8 mouse cellular contexts compared by ENCODE assay signal in the genomic region with DNA sequence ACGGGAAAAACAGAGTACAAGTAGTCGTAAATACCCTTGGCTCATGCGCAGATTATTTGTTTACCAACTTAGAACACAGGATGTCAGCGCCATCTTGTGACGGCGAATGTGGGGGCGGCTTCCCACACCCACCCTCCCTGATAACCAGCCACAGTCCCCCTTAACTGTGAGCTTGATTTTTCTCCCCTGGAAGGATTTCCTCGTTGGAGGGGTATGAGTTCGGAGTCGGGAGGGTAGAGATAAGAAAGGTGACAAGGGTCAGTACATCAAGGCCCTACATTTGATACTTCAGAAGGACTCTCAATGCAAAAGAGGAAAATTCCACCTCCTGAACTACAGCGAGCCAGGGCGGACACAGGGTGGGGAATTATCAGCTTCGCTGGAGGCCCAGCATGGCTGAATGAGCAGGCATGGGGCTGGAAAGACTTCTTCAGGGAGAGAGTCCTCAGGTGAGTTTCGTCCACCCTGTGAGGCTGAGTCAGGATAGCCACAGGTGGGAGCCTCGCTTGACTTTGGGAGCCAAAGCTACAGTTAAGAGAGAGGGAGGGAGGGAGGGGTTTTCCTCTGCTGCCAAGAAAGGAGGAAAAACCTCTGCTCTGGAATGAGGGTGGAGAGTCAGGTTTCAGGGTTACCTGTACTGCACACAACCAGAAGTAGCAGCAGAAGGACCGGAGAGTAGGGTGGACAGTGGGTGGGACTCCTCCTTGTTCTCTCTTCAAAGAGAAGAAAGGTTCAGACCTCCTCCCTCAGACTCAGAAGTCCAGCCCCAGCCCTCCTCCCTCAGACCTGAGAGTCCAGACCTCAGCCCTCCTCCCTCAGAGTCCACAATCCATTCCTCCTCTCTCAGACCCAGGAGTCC. TPM values are rescaled to one million over a fixed set of nuclear protein-coding genes. Genes with fewer than 3 reads are reported as not detected.
DNase-seq lines count a peak whose midpoint lies in the region; ATAC-seq and TF ChIP-seq lines count a peak whose summit lies in the region.

A gene (plus strand): TSS at position 99 of the 859 bp plus-strand sequence.

- no peaks in the 10 kb centered on the region for H3K4me1 ChIP-seq in liver, adult 2 months (ENCODE audit: control insufficient read depth, insufficient read depth, low read length)
- H3K4me1 ChIP-seq in forebrain, embryonic 14.5 days (ENCODE audit: control insufficient read depth, insufficient read depth, low read length) = no peaks in the 10 kb centered on the region
- no peaks in the 10 kb centered on the region; a peak in 1 of 4 replicates for H3K4me1 ChIP-seq in liver, embryonic 14.5 days (replicated peaks; ENCODE audit: control insufficient read depth in 2 of 2, insufficient read depth in 2 of 2, low read length in 1 of 2)
- H3K4me1 ChIP-seq in neural tube, embryonic 14.5 days (ENCODE audit: control insufficient read depth, insufficient read depth, low read length) = no peaks in the 10 kb centered on the region

- no peak for TF ChIP-seq EP300 in liver, embryonic 14.5 days (IDR thresholded peaks at IDR 0.05; ENCODE audit: low read depth)

- H3K9me3 ChIP-seq in forebrain, embryonic 14.5 days (replicated peaks; ENCODE audit: control insufficient read depth, low read length) = no peaks in the 10 kb centered on the region
- H3K9me3 ChIP-seq in liver, embryonic 14.5 days (ENCODE audit: control insufficient read depth, low read length) = no peaks in the 10 kb centered on the region
- no peaks in the 10 kb centered on the region for H3K9me3 ChIP-seq in neural tube, embryonic 14.5 days (ENCODE audit: control insufficient read depth, low read length)

- no peaks in the 10 kb centered on the region for H3K36me3 ChIP-seq in liver, adult 2 months (ENCODE audit: control insufficient read depth, insufficient read depth, low read length)
- H3K36me3 ChIP-seq in forebrain, embryonic 14.5 days (ENCODE audit: control insufficient read depth, insufficient read depth, low read length) = no peaks in the 10 kb centered on the region
- no peaks in the 10 kb centered on the region for H3K36me3 ChIP-seq in liver, embryonic 14.5 days (replicated peaks; ENCODE audit: control insufficient read depth, insufficient read depth, low read depth)
- no peaks in the 10 kb centered on the region for H3K36me3 ChIP-seq in neural tube, embryonic 14.5 days (ENCODE audit: control insufficient read depth, insufficient read depth, low read length)

- no peak for TF ChIP-seq CTCF in liver, adult 2 months (IDR thresholded peaks at IDR 0.05; ENCODE audit: low read depth, low read length)
- TF ChIP-seq CTCF in liver, embryonic 14.5 days (IDR thresholded peaks at IDR 0.05; ENCODE audit: low read depth) = no peak

- no peaks in the 10 kb centered on the region for H3K27me3 ChIP-seq in liver, adult 2 months (ENCODE audit: control insufficient read depth, insufficient read depth, low read length)
- no peaks in the 10 kb centered on the region for H3K27me3 ChIP-seq in forebrain, embryonic 14.5 days (replicated peaks; ENCODE audit: control insufficient read depth, insufficient read depth, low read length)
- H3K27me3 ChIP-seq in liver, embryonic 14.5 days (ENCODE audit: control insufficient read depth, insufficient read depth, low read length) = no peaks in the 10 kb centered on the region
- H3K27me3 ChIP-seq in neural tube, embryonic 14.5 days (ENCODE audit: control insufficient read depth, insufficient read depth, low read length) = no peaks in the 10 kb centered on the region

- TF ChIP-seq POLR2A in liver, adult 2 months (IDR thresholded peaks at IDR 0.05; ENCODE audit: extremely low read depth, insufficient read depth, low read length) = no peak

- ATAC-seq in forebrain, embryonic 14.5 days = peak; percentile 37; the same call in 1 of the 2 replicates
- ATAC-seq in liver, embryonic 14.5 days (ENCODE audit: insufficient read depth) = peak; percentile 78; the same call in 1 of the 2 replicates
- ATAC-seq in neural tube, embryonic 14.5 days (ENCODE audit: low read depth) = peak; percentile 51; the same call in 1 of the 2 replicates

- peak within 1 kb of the TSS; percentile 12; the same call in 1 of the 2 replicates for H3K9ac ChIP-seq in liver, adult 2 months (ENCODE audit: low read depth, low read length)
- peak within 1 kb of the TSS; percentile 45; the same call in 1 of the 2 replicates for H3K9ac ChIP-seq in forebrain, embryonic 14.5 days (ENCODE audit: low read length)
- H3K9ac ChIP-seq in liver, embryonic 14.5 days (replicated peaks) = peak within 1 kb of the TSS; percentile 63
- H3K9ac ChIP-seq in neural tube, embryonic 14.5 days (replicated peaks; ENCODE audit: low read depth, low read length) = no peak within 1 kb of the TSS

- peak within 1 kb of the TSS; percentile 46 for H3K4me3 ChIP-seq in liver, adult 2 months (ENCODE audit: insufficient read depth, low read depth, low read length)
- H3K4me3 ChIP-seq in forebrain, embryonic 14.5 days (ENCODE audit: low read depth, low read length) = peak within 1 kb of the TSS; percentile 9; the same call in 1 of the 2 replicates
- peak within 1 kb of the TSS; percentile 49 to 54 for H3K4me3 ChIP-seq in liver, embryonic 14.5 days (ENCODE audit: insufficient read depth in 1 of 2, low read depth in 2 of 2, low read length in 2 of 2)
- H3K4me3 ChIP-seq in neural tube, embryonic 14.5 days (ENCODE audit: low read depth, low read length) = peak within 1 kb of the TSS; percentile 11; the same call in 1 of the 2 replicates

- peak within 1 kb of the TSS; percentile 37 for H3K4me2 ChIP-seq in forebrain, embryonic 14.5 days (ENCODE audit: low read length)
- peak within 1 kb of the TSS; percentile 44 for H3K4me2 ChIP-seq in liver, embryonic 14.5 days (ENCODE audit: low read depth)
- H3K4me2 ChIP-seq in neural tube, embryonic 14.5 days (ENCODE audit: low read depth, low read length) = peak within 1 kb of the TSS; percentile 29

- no peak for DNase-seq in liver, adult 2 months (ENCODE audit: extremely low read depth, low read depth, low spot score)
- DNase-seq in liver (no peak), MN1 (ENCODE audit: low spot score) (no peak)
- no peak for DNase-seq in forebrain, embryonic 14.5 days (ENCODE audit: low spot score)
- no peak for DNase-seq in liver, embryonic 14.5 days (ENCODE audit: low read depth in 3 of 3, low spot score in 3 of 3)
- no peak for DNase-seq in retina, embryonic 14.5 days (ENCODE audit: low spot score)
- DNase-seq in ovary, postnatal 10 days (ENCODE audit: low spot score) = no peak

- WGBS in liver, adult 2 months = 37% methylated on average over 14 of the region's 16 CpGs
- WGBS in forebrain, embryonic 14.5 days = 77% methylated on average over 13 of the region's 16 CpGs
- WGBS in liver, embryonic 14.5 days (ENCODE audit: insufficient replicate concordance) = 47% methylated on average over 13 of the region's 16 CpGs
- WGBS in neural tube, embryonic 14.5 days = 67% methylated on average over 13 of the region's 16 CpGs

- H3K79me2 ChIP-seq in liver, adult 2 months (ENCODE audit: control insufficient read depth, insufficient read depth, low read length) = no peaks in the 10 kb centered on the region

- H3K27ac ChIP-seq in liver, adult 2 months (replicated peaks; ENCODE audit: insufficient read depth, low read depth, low read length) = peak within 1 kb of the TSS; percentile 15; the same call in 1 of the 2 replicates
- H3K27ac ChIP-seq in forebrain, embryonic 14.5 days (ENCODE audit: low read depth, low read length) = no peak within 1 kb of the TSS
- peak within 1 kb of the TSS; percentile 74 for H3K27ac ChIP-seq in liver, embryonic 14.5 days
- H3K27ac ChIP-seq in neural tube, embryonic 14.5 days (ENCODE audit: low read depth, low read length) = no peak within 1 kb of the TSS

RNA-seq across cellular contexts. Expression of the gene that starts here (rescaled TPM):
- 2.9 and 6.5 TPM in 2 replicates for total RNA-seq in liver, adult 2 months (2014; rRNA removed)
- 0.05 and 1.4 TPM in 2 replicates for polyA plus RNA-seq in liver, adult 2 months (2012; rRNA removed)
- 2.9 and 5.6 TPM in 2 replicates for polyA plus RNA-seq in forebrain, embryonic 14.5 days (2014; fragmentation: Nextera tagmentation; extraction: Ambion mirVana)
- polyA plus RNA-seq in liver, embryonic 14.5 days (2012; rRNA removed) = 1.0 and 1.6 TPM in 2 replicates
- 0.10 and 1.2 TPM in 2 replicates for polyA plus RNA-seq in liver, embryonic 14.5 days (2014; fragmentation: Nextera tagmentation; extraction: Ambion mirVana)
- 5.9 and 6.9 TPM in 2 replicates for polyA plus RNA-seq in neural tube, embryonic 14.5 days (2014; fragmentation: Nextera tagmentation; extraction: Ambion mirVana)

Comparison
In these comparisons a context has a peak if more than half of its experiments do, and no peak if none do; other contexts are left out.
1. H3K27ac ChIP-seq: peak in liver, adult 2 months (single experiment) and liver, embryonic 14.5 days (single experiment); none in forebrain, embryonic 14.5 days (single experiment) and neural tube, embryonic 14.5 days (single experiment).
2. Peak in every context shown above with its lines, with median percentiles within 50 percentile points of each other: H3K4me3 ChIP-seq, ATAC-seq and H3K4me2 ChIP-seq.